13 mouse cellular contexts compared by ENCODE assay signal in the genomic region with DNA sequence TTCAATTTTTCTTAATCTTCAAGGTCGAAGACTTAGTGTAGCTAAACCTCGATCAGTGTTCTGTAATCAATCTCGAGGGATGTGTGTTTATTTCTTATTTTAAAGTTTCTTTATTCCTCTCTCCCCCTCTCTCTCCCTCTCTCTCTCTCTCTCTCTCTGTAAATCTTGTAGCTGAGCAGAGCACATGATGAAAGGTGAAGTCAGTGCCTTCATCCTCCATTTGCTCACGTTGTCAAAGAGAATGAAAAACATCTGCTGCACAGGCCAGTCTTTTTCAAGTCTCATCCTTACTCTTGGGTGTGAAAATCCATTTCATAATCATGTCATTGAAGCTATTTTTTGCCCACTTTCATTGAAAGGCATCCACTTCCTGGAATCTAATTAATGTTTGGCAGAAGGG. TPM values are rescaled to one million over a fixed set of nuclear protein-coding genes. Genes with fewer than 3 reads are reported as not detected.
A peak's percentile ranks its signal among the peaks of the same experiment; 100 is the strongest.
DNase-seq lines count a peak whose midpoint lies in the region; ATAC-seq and TF ChIP-seq lines count a peak whose summit lies in the region.
"Had no signal": no experiment of that assay in that cellular context is flagged by ENCODE, and none has a peak within 500 bp of the region (broad histone marks: within the 10 kb centered on the region; RNA-seq: fewer than 3 reads in every experiment).

No protein-coding gene starts in this region.

- no peaks in the 10 kb centered on the region for H3K9me3 ChIP-seq in midbrain, embryonic 11.5 days (ENCODE audit: control insufficient read depth, low read length)
- no peaks in the 10 kb centered on the region for H3K9me3 ChIP-seq in midbrain, embryonic 10.5 days (replicated peaks)
- no peaks in the 10 kb centered on the region for H3K9me3 ChIP-seq in forebrain, embryonic 14.5 days (replicated peaks; ENCODE audit: control insufficient read depth, low read length)
- H3K9me3 ChIP-seq in hindbrain, postnatal 0 days (ENCODE audit: low read length): no peaks in the 10 kb centered on the region
- no peaks in the 10 kb centered on the region for H3K9me3 ChIP-seq in stomach, embryonic 16.5 days (replicated peaks; ENCODE audit: control insufficient read depth, low read length)
- H3K9me3 ChIP-seq: G1E; heart, embryonic 15.5 days; limb, embryonic 12.5 days had no signal

- no peaks in the 10 kb centered on the region for H3K36me3 ChIP-seq in midbrain, embryonic 11.5 days (ENCODE audit: control insufficient read depth, insufficient read depth, low read length)
- no peaks in the 10 kb centered on the region for H3K36me3 ChIP-seq in midbrain, embryonic 10.5 days
- no peaks in the 10 kb centered on the region for H3K36me3 ChIP-seq in forebrain, embryonic 14.5 days (ENCODE audit: control insufficient read depth, insufficient read depth, low read length)
- H3K36me3 ChIP-seq in hindbrain, postnatal 0 days (ENCODE audit: insufficient read depth, low read length): no peaks in the 10 kb centered on the region
- no peaks in the 10 kb centered on the region for H3K36me3 ChIP-seq in stomach, embryonic 16.5 days (ENCODE audit: control insufficient read depth, insufficient read depth, low read length)
- H3K36me3 ChIP-seq: G1E; heart, embryonic 15.5 days; limb, embryonic 12.5 days had no signal

- H3K27me3 ChIP-seq in midbrain, embryonic 11.5 days (ENCODE audit: control insufficient read depth, insufficient read depth, low read length): no peaks in the 10 kb centered on the region
- H3K27me3 ChIP-seq in midbrain, embryonic 10.5 days (ENCODE audit: low read depth, poor library complexity, severe bottlenecking): no peaks in the 10 kb centered on the region
- no peaks in the 10 kb centered on the region for H3K27me3 ChIP-seq in forebrain, embryonic 14.5 days (replicated peaks; ENCODE audit: control insufficient read depth, insufficient read depth, low read length)
- H3K27me3 ChIP-seq in hindbrain, postnatal 0 days (ENCODE audit: insufficient read depth, low read length): no peaks in the 10 kb centered on the region
- no peaks in the 10 kb centered on the region for H3K27me3 ChIP-seq in stomach, embryonic 16.5 days (ENCODE audit: control insufficient read depth, insufficient read depth, low read length)
- H3K27me3 ChIP-seq: heart, embryonic 15.5 days had no signal

- no peak for TF ChIP-seq CTCF in hindbrain, postnatal 0 days (IDR thresholded peaks at IDR 0.05; ENCODE audit: low read depth)

- H3K4me1 ChIP-seq in midbrain, embryonic 11.5 days (ENCODE audit: control insufficient read depth, insufficient read depth, low read length): no peaks in the 10 kb centered on the region
- H3K4me1 ChIP-seq in midbrain, embryonic 10.5 days: no peaks in the 10 kb centered on the region
- no peaks in the 10 kb centered on the region for H3K4me1 ChIP-seq in forebrain, embryonic 14.5 days (ENCODE audit: control insufficient read depth, insufficient read depth, low read length)
- no peaks in the 10 kb centered on the region for H3K4me1 ChIP-seq in hindbrain, postnatal 0 days (ENCODE audit: insufficient read depth, low read length)
- no peaks in the 10 kb centered on the region for H3K4me1 ChIP-seq in stomach, embryonic 16.5 days (ENCODE audit: control insufficient read depth, insufficient read depth, low read length)
- H3K4me1 ChIP-seq: heart, embryonic 15.5 days; limb, embryonic 12.5 days had no signal

- H3K4me3 ChIP-seq in midbrain, embryonic 11.5 days (ENCODE audit: low read depth, low read length): no peak overlapping the region
- H3K4me3 ChIP-seq in midbrain, embryonic 10.5 days: no peak overlapping the region
- no peak overlapping the region for H3K4me3 ChIP-seq in forebrain, embryonic 14.5 days (ENCODE audit: low read depth, low read length)
- H3K4me3 ChIP-seq in hindbrain, postnatal 0 days (ENCODE audit: low read length): no peak overlapping the region
- no peak overlapping the region for H3K4me3 ChIP-seq in stomach, embryonic 16.5 days (replicated peaks; ENCODE audit: low read length)
- H3K4me3 ChIP-seq: heart, embryonic 15.5 days; left cerebral cortex, adult 2 months; limb, embryonic 12.5 days had no signal

- peak; percentile 50 for ATAC-seq in midbrain, embryonic 11.5 days (ENCODE audit: low FRiP score)
- peak; percentile 65 for ATAC-seq in forebrain, embryonic 14.5 days
- ATAC-seq in hindbrain, postnatal 0 days: peak; percentile 49; the same call in 1 of the 2 replicates
- no peak for ATAC-seq in stomach, embryonic 16.5 days (ENCODE audit: insufficient read depth, low FRiP score)

- WGBS in midbrain, embryonic 11.5 days: 26% methylated on average over 4 of the region's 4 CpGs
- 35% methylated on average over 4 of the region's 4 CpGs for WGBS in midbrain, embryonic 10.5 days
- WGBS in forebrain, embryonic 14.5 days: 27% methylated on average over 4 of the region's 4 CpGs
- WGBS in hindbrain, postnatal 0 days: 17% methylated on average over 4 of the region's 4 CpGs
- 11% methylated on average over 4 of the region's 4 CpGs for WGBS in stomach, embryonic 16.5 days

- no peak overlapping the region for H3K27ac ChIP-seq in midbrain, embryonic 11.5 days (ENCODE audit: low read depth, low read length)
- H3K27ac ChIP-seq in midbrain, embryonic 10.5 days (replicated peaks): no peak overlapping the region
- no peak overlapping the region for H3K27ac ChIP-seq in forebrain, embryonic 14.5 days (ENCODE audit: low read depth, low read length)
- H3K27ac ChIP-seq in hindbrain, postnatal 0 days: no peak overlapping the region
- no peak overlapping the region for H3K27ac ChIP-seq in stomach, embryonic 16.5 days (ENCODE audit: low read length)
- H3K27ac ChIP-seq: heart, embryonic 15.5 days; left cerebral cortex, adult 2 months; limb, embryonic 12.5 days had no signal

- H3K9ac ChIP-seq in midbrain, embryonic 11.5 days (ENCODE audit: low read length): no peak overlapping the region
- no peak overlapping the region for H3K9ac ChIP-seq in forebrain, embryonic 14.5 days (ENCODE audit: low read length)
- no peak overlapping the region for H3K9ac ChIP-seq in hindbrain, postnatal 0 days (replicated peaks; ENCODE audit: low read length)
- no peak overlapping the region for H3K9ac ChIP-seq in stomach, embryonic 16.5 days (ENCODE audit: low read length)
- H3K9ac ChIP-seq: heart, embryonic 15.5 days; limb, embryonic 12.5 days had no signal

- DNase-seq in midbrain, embryonic 11.5 days (ENCODE audit: low spot score, missing footprints): peak; percentile 78
- DNase-seq in midbrain, embryonic 10.5 days (ENCODE audit: low spot score): no peak
- DNase-seq in forebrain, embryonic 14.5 days (ENCODE audit: low spot score): peak; percentile 32
- DNase-seq in hindbrain, postnatal 0 days (ENCODE audit: low spot score): no peak
- no peak for DNase-seq in layer of hippocampus, postnatal 36 days
- DNase-seq in ovary, postnatal 36 days (ENCODE audit: low spot score): no peak
- DNase-seq: adrenal gland, adult 8-10 months; thymus, adult 18-20 months had no signal

- no peak overlapping the region for H3K4me2 ChIP-seq in midbrain, embryonic 11.5 days
- no peak overlapping the region for H3K4me2 ChIP-seq in forebrain, embryonic 14.5 days (ENCODE audit: low read length)
- peak overlapping the region; percentile 35 for H3K4me2 ChIP-seq in hindbrain, postnatal 0 days (ENCODE audit: low read depth, low read length)
- H3K4me2 ChIP-seq in stomach, embryonic 16.5 days (ENCODE audit: low read depth, low read length): peak overlapping the region; percentile 14; the same call in 1 of the 2 replicates
- H3K4me2 ChIP-seq: heart, embryonic 15.5 days; limb, embryonic 12.5 days had no signal

RNA-seq across cellular contexts. Expression of gene Nxph1, which starts 12.1 kb away (rescaled TPM):
- polyA plus RNA-seq in midbrain, embryonic 11.5 days (2014; fragmentation: Nextera tagmentation; extraction: Ambion mirVana): 4.8 and 5.2 TPM in 2 replicates
- polyA plus RNA-seq in midbrain, embryonic 10.5 days (2016; fragmentation: Nextera tagmentation; extraction: Ambion mirVana): 0.72 and 2.0 TPM in 2 replicates
- 37.5 and 44.9 TPM in 2 replicates for polyA plus RNA-seq in forebrain, embryonic 14.5 days (2014; fragmentation: Nextera tagmentation; extraction: Ambion mirVana)
- 65.3 and 68.5 TPM in 2 replicates for total RNA-seq in hindbrain, postnatal 0 days (2014; rRNA removed)
- 94.8 and 99.9 TPM in 2 replicates for polyA plus RNA-seq in hindbrain, postnatal 0 days (2015; fragmentation: Nextera tagmentation; extraction: Ambion mirVana)
- polyA plus RNA-seq in stomach, embryonic 16.5 days (2015; fragmentation: Nextera tagmentation; extraction: Ambion mirVana): 0.37 and 0.61 TPM in 2 replicates
- 10 to 100 TPM; 35.8 to 38.6 TPM for total RNA-seq in layer of hippocampus, postnatal 36 days (2021)
- polyA plus RNA-seq: G1E had no signal

Comparison
In these comparisons a context has a peak if more than half of its experiments do, and no peak if none do; other contexts are left out.
1. DNase-seq: peak in midbrain, embryonic 11.5 days (single experiment) and forebrain, embryonic 14.5 days (single experiment); none in midbrain, embryonic 10.5 days (single experiment), hindbrain, postnatal 0 days (single experiment), layer of hippocampus, postnatal 36 days (0 of 2) and ovary, postnatal 36 days (single experiment).
2. H3K4me2 ChIP-seq: peak in hindbrain, postnatal 0 days (single experiment) and stomach, embryonic 16.5 days (single experiment); none in midbrain, embryonic 11.5 days (single experiment) and forebrain, embryonic 14.5 days (single experiment).